Mouse (Mus musculus) thymus, postnatal 10 days (tissue): ENCODE results near the gene Mlec.
A peak's percentile ranks its signal among the peaks of the same experiment; 100 is the strongest.
"Not testable (repeated sequence)": the region's sequence is repeated elsewhere in the genome, so short reads cannot be mapped to it uniquely, and the experiment has no call there.

Experiments
- DNase-seq, 2 experiments: peaks; one replicate each; pipeline ENCODE4 v3.0.0; 2021; ENCODE audit warnings: low spot score in 2 of 2

Mlec gene

DNA sequence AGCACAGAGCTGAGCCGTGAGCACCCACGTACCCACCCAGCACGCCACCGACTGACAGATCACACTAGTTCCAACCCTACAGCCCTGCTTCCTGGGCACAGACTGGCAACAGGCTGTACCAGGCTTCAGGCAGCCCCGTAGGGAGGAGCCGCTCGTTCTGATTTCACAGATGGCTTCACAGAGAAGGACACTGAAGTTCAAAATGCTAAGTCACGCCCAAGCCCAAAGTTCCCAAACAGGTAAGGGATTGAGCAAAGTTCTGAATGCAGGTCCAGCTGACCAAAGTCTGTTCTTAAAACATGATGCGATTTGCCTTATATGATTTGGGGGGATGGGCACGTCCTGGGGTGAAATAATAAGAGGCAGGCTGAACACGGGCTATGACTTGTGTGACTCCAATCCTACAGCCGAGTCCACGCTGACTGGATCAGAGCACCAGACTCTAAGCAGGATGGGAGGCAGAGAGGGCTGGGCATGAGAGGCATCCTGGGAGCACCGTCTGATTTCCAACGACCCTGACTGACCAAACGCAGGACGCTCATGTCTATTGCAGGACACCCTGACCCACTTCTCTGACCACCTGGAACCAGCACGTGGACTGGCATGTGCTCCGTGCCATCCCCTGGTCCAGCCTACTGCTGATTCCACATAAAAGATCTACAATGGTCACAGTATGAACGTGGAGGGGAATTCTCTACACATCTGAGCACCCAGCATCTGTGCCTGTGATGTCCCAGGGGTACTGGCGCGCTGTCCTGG, 30.4 kb downstream of the Mlec start:
- no peak for DNase-seq

DNA sequence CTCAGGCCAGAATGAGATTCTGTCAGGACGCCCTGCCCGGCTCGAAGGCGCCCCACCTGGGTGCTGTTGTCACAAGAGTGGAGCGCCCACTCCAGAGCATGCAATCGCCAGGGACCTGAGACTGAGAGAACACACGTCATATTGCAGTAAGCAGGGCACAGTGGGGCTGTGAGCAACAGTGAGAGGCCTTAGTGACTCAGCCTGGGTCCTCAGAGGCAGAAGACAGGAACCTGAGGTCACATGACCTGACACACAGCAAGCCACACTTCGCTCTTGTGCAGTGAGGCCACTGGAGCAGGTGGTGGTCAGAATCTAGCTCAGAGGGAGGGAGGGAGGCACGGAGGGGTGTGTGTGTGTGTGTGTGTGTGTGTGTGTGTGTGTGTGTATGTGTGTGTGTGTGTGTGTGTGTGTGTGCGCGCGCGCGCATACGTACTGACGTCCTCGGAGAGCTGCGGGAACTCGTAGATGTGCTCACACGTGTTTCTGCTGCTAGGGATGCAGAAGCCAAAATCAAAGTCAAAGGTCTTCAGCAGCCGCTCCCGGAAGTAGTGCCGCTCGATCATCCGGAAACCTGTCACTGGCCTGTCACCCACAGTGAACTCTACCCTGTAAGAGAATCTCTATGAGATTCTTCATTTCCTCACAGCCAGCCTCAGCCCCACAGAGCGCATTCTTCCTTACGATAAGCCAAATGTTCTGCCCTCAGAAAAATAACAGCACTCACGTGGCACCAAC, 31.2 kb downstream of the Mlec start:
- no peak for DNase-seq

DNA sequence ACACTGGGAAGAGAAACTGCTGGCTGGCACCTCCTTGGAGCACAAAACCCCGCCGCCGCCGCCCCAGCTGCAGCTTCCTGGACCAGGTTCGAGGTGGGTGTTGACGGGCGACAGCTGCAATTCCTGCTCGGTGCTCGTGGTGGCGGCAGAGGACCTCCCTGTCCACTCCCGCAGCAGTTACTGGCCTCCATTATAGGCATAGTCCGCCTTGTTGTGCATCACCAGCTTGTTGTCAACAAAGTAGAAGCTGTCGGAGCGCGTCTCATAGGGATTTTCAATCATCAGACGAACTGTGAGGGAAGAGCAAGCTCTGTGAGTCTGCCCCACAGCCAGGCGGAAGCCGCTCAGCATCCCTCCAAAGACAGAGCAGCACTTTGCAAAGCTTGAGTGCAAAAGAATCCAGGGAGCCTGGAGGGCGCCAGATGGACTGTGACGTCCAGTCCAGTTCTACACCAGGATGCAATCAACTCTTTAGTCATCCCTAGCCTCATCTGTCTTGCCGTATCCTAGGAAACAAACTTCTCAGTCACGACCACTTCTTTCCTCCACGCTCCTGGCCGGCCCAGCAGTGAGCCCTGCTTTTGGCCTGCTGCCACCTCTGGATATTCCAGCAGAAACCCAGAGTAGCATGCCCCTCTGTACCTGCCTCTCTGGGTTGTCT, 32.6 kb downstream of the Mlec start:
- DNase-seq: peak; percentile 77 to 89

DNA sequence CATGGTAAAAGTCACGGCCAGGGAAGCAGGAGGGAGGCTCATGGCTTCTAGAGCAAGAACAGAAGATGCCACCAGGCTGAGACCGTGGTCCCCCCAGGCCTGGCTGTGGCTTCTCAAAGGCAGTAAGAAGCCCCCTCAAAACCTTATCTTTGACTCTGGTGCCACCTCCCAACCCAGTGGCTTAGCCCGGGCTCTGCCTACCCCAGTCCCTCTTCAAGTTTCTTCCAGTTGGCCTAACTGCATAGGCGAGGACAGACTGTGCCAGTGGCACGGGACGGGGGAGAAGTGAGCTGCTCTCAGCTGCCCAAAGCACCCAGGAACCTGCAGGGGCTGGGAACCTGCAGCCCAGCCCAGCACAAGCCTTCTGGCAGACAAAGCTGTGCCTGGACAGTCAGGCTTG, 33.3 kb downstream of the Mlec start:
- peak in 1 of 2 experiments; percentile 10 for DNase-seq

DNA sequence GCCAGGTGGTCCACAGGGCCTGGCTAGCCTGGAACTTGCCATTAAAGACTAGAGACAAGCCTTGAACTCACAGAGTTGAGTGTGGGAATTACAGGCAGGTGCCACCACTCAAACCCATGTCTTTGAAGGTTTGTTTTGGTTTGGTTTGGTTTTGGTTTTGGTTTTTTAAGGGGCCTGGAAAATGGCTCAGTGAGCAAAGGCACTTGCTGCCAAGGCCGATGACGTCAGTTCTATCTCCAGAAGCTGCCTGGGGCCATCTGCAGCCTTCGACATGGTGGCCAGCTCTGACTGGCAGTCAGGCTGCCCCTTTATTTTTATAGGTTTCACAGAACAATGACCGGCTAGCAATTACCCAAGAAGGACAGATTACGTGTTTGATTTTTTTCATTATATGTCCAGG, 37.0 kb downstream of the Mlec start:
- DNase-seq: no peak

DNA sequence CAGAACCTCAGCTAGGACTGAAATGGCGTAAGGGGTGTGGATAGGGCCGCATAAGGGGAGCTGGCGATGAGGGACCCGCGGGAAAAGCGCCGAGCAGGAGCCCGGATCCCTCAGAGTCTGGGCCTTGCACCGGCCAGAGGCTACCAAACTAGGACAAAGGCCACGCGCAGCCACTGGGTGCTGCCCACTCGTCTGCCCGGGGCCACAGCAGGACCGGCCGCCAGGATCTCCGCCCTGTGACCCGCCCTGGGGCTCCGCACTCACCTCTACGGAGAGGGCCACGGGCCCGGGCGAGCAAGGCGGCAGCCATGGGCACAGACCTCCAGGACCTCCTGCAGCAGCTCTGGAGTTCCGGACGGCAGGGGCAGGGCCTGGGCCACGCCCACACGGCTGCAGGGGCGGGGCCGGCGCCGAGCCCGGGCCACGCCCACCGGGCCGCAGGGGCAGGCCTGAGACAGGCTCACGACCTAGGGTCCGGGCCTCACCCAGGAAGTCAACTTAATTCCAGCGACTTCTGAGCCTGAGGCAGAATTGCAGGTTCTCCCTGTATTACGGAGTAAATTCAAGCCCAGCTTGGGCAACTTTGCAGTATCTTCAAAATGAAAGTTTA, 38.9 kb downstream of the Mlec start, which contains the start of gene Acads:
Gene Acads (minus strand): TSS at position 386 of the 610 bp plus-strand sequence.
- peak; percentile 83 to 89 for DNase-seq

DNA sequence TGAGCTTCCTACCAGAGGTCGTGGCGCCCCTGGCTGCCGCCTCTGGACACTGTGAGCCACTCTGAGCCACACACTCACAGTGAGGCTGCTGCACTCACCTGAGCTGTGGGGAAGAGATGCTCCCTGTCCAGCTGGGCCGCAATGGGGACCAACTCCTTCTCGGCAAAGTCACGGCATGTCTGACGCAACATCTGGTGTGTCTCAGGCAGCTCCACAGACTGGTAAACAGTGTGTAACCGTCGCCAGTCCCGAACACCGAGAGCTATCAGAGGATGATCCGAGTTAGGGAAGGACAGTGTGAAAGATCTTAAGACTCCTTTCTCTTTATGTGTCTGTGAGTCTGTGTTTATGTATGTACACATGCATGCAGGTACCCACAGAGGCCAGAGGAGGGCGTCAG, 40.5 kb downstream of the Mlec start:
- no peak for DNase-seq

DNA sequence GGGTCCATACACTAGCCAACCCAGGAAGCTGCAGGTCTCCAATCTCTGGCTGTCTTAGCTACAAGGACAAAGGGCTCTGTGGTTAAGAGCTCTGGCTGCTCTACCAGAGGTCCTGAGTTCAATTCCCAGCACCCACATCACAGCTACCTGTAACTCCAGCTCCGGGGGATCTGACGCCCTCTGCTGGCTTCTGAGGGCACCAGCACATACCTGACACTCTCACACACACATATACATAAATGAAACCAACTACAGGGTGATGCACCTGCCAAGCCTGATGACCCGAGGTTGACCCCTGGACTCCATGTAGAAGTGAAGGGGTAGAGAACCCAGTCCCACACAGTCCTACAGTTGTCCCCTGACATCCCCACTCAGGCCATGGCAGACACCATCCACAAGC, 41.6 kb downstream of the Mlec start:
- DNase-seq: no peak

DNA sequence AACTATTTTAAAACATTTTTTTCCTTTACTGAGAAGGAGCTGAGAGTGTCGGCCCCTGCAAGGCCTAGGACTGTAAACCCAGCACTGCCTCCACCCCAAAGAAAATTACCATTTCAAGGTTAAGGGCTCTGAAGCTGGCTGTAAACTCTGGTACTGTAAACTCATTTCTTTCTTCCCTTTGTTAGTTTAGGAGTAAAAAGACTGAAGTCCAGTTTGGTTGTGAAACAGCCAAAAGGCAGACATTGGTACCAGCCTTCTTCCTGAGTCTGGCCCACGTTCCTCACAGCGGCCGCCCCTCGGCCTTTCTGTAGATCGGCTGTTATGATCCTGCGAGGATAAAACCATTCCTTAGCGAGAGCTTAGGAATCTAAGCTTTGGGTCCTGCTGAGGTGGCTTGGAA, 43.5 kb downstream of the Mlec start:
- DNase-seq: no peak

DNA sequence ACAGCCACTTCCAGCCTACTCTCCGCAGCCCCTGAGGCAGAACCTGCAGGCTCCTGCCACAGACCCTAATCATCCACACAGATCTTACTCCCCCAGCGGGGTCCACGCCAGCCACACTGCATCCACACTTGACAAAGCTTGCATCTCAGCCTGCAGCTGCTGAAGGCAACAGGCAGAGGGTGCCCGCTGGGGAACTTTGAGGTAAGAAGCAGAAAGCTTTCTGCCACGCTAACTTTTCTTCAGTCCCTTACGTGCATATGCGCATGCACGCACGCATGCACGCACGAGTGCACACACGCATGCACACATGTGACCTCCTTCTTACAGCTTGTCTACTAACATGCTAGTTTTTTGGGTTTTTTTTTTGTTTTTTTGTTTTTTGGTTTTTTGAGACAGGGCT, 44.7 kb downstream of the Mlec start:
- no peak for DNase-seq

DNA sequence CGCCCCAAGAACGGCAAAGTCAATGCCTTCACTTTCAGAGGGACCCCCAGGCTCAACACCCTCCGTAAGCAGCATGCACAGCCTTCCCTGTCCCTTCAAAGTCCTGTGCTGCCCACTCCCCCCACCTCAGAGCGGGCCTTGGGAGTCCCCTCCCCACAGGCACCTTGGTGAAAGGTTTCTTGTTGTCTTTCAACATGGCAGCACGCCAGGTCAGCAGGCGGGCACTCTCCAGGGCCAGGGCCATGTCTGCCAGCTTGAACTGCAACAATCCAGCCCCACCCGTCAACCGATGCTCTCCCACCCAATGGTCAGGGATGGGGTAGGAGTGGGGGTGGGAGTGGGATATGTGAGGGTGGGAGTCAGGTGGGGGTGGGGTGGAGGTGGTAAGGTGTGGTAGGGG, 46.8 kb downstream of the Mlec start:
- no peak for DNase-seq

DNA sequence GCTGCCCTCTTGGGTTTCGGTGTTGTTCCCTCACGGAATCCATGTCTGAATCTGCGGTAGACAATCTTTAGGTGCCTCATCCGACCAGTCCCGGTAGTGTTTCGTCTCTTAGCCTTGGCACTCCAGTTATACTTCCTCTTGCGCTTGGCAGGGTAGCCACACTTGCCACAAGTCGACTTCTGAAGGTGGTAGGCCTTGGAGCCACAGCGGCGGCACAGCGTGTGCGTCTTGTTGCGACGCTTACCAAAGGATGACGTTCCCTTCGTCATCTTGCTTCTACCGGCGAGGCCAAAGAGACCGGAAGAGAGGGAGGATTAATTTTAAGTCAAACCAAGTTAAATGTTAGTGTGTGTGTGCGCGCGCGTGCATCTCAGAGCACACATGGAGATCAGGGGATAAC, 54.7 kb downstream of the Mlec start:
- DNase-seq: not testable (repeated sequence)

DNA sequence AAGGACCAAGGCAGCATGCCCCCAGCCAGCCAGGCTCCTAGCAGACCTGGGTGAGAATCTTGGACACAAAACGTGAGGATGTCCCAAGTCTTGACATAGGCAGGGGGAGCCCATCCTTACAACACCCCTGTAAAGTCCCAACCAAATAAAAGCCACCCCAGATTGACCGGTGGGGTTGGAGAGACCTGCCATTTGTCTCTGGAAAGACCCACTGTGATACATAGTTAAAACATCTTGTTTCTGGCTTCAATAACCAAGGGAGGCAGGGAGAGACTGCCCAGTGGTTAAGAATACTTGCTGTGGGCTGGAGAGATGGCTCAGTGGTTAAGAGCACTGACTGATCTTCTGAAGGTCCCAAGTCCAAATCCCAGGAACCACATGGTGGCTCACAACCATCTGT, 55.7 kb downstream of the Mlec start:
- no peak for DNase-seq

DNA sequence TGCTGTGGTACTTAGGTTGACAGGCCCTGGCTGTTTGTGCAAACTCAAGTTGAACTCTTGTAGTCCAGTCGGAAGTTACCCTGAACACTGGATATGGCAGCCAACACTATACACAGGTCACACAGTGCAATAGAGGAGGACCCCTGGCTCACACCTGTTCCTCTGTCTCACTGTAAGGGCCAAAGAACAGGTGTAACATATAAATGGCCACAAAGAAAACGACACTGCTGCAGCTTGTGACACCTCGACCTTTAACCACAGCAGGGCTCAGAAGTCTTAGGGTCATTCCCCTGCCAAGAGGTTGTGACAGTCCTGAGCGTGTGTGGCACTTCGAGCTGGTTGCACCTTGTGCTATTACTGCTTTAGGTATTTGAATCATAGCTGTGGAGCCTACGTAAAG, 57.5 kb downstream of the Mlec start:
- no peak for DNase-seq

DNA sequence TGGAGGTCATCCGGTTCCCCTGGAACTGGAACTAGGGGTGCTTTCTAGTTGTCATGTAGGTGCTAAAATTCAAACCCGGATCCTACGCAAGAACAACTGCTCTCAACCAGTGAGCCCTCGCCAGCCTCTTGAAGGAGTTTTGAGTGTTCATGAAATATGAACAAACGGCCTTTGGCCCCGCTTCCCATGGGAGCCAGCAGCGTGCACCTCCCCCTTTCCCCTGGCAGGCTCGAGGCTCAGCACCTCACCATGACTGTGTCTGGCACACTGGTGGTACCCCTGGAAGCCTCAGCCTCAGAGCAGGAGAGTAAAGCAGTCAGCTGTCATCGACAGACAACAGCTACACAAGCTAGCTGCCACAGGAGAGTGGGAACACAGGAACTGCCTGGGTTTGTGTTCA, 58.0 kb downstream of the Mlec start:
- no peak for DNase-seq

DNA sequence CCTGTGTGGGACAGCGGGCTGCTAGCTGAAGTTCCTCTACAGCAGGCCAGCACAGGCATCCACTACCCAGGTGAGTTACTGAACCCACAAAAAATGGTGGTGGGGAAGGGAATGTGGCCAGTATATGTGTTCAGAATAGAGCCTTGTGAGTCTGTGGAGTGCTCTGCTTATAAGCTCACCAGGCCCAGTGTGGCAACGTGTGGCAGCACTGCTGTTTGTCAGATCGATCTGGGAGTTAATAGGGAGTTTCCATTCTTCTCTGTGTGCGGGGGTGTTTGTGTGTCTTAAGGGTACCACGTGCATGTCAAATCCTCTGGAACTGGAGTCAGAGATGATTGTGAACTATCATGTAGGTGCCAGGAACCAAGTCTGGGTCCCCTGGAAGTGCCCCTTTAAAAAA, 58.4 kb downstream of the Mlec start:
- no peak for DNase-seq

DNA sequence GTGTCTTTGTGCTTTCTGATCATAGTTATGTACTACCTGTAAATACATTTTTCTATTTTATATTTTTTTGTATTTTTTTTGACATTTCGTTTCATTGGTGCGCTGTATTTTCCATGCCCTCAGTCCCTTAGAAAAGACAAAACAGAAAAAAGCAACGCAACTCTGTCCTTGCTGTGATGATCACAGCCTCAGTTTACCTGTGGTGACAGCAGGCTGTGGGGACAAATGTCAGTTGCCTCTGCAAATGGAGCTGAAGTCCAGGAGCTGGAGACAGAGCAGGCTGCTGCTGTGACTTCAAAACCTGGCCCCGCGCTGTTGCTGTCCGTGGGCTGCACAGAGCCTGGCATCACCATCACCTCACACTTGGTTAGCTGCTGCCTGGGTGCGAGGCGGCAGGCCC, 59.8 kb downstream of the Mlec start, which contains the start of gene Gm10401:
Gene Gm10401 (minus strand): TSS at position 101 of the 400 bp plus-strand sequence.
- DNase-seq: no peak
